Mouse (Mus musculus): ENCODE measurements around the gene Rap2a. TPM values are rescaled to one million over a fixed set of nuclear protein-coding genes. Genes with fewer than 3 reads are reported as not detected.

Gene Rap2a
- total and polyA plus RNA-seq, 3 experiments: 5.1 to 8.6 TPM; not detected in 1

GRCm38 (mm10) chr14:120499601-120500000 is 21.4 kb downstream of the Rap2a start:
- H3K27ac ChIP-seq (ENCODE audit: control insufficient read depth, low read depth, low read length): no peak overlapping the region
- H3K9me3 ChIP-seq (replicated peaks; ENCODE audit: insufficient read depth, low read length): no peaks in the 10 kb centered on the region
- TF ChIP-seq ETS1 (IDR thresholded peaks at IDR 0.05; ENCODE audit: low read depth, low read length): no peak
- no peak for TF ChIP-seq CHD1 (IDR thresholded peaks at IDR 0.05; ENCODE audit: low read depth, low read length)
- TF ChIP-seq CHD2 (IDR thresholded peaks at IDR 0.05; ENCODE audit: low read length): no peak
- TF ChIP-seq ZNF384 (IDR thresholded peaks at IDR 0.05; ENCODE audit: low read depth, low read length): no peak
- no peak overlapping the region for H3K9ac ChIP-seq (ENCODE audit: control insufficient read depth, low read depth, low read length, poor library complexity, severe bottlenecking)
- no peaks in the 10 kb centered on the region for H3K36me3 ChIP-seq (ENCODE audit: control insufficient read depth in 1 of 2, insufficient read depth in 2 of 2, low read length in 2 of 2)
- H3K4me1 ChIP-seq (ENCODE audit: control insufficient read depth in 1 of 2, insufficient read depth in 2 of 2, low read length in 2 of 2): no peaks in the 10 kb centered on the region
- H3K27me3 ChIP-seq (ENCODE audit: control insufficient read depth in 1 of 2, insufficient read depth in 2 of 2, low read length in 2 of 2): no peaks in the 10 kb centered on the region
- no peak overlapping the region for H3K4me3 ChIP-seq (ENCODE audit: control insufficient read depth in 1 of 2, insufficient read depth in 1 of 2, low read depth in 2 of 2, low read length in 2 of 2)
- DNase-seq (ENCODE audit: low read depth, low spot score): no peak
- no peaks in the 10 kb centered on the region for H3K79me2 ChIP-seq (ENCODE audit: control insufficient read depth, insufficient read depth, low read length, poor library complexity)

GRCm38 (mm10) chr14:120500021-120500560 is 21.8 kb downstream of the Rap2a start:
- no peaks in the 10 kb centered on the region for H3K36me3 ChIP-seq (ENCODE audit: control insufficient read depth in 1 of 2, insufficient read depth in 2 of 2, low read length in 2 of 2)
- H3K27me3 ChIP-seq (ENCODE audit: control insufficient read depth in 1 of 2, insufficient read depth in 2 of 2, low read length in 2 of 2): no peaks in the 10 kb centered on the region
- H3K27ac ChIP-seq (ENCODE audit: control insufficient read depth, low read depth, low read length): no peak overlapping the region
- no peaks in the 10 kb centered on the region for H3K79me2 ChIP-seq (ENCODE audit: control insufficient read depth, insufficient read depth, low read length, poor library complexity)
- no peaks in the 10 kb centered on the region for H3K4me1 ChIP-seq (ENCODE audit: control insufficient read depth in 1 of 2, insufficient read depth in 2 of 2, low read length in 2 of 2)
- no peak for DNase-seq (ENCODE audit: low read depth, low spot score)
- TF ChIP-seq NRF1 (IDR thresholded peaks at IDR 0.05; ENCODE audit: insufficient read depth, low read depth, low read length, poor library complexity, severe bottlenecking): no peak
- TF ChIP-seq E2F4 (IDR thresholded peaks at IDR 0.05; ENCODE audit: borderline replicate concordance, low read depth, low read length): no peak
- TF ChIP-seq GATA1 (IDR thresholded peaks at IDR 0.05; ENCODE audit: low read depth, low read length): no peak
- TF ChIP-seq NELFE (IDR thresholded peaks at IDR 0.05; ENCODE audit: low read depth, low read length): no peak
- TF ChIP-seq EP300 (IDR thresholded peaks at IDR 0.05; ENCODE audit: low read depth in 1 of 2, low read length in 2 of 2): no peak
- no peak for TF ChIP-seq RAD21 (IDR thresholded peaks at IDR 0.05; ENCODE audit: low read depth, low read length)
- TF ChIP-seq MYC (IDR thresholded peaks at IDR 0.05; ENCODE audit: low read depth, low read length): no peak
- no peak for TF ChIP-seq CHD1 (IDR thresholded peaks at IDR 0.05; ENCODE audit: low read depth, low read length)
- no peak for TF ChIP-seq USF2 (IDR thresholded peaks at IDR 0.05; ENCODE audit: borderline replicate concordance in 1 of 2, insufficient read depth in 1 of 2, low read depth in 1 of 2, low read length in 2 of 2)
- TF ChIP-seq KAT2A (conservative IDR thresholded peaks at IDR 0.05; ENCODE audit: low read depth, low read length): no peak
- no peak for TF ChIP-seq RCOR1 (IDR thresholded peaks at IDR 0.05; ENCODE audit: low read depth, low read length)
- no peak for TF ChIP-seq SMC3 (IDR thresholded peaks at IDR 0.05; ENCODE audit: low read depth, low read length)
- TF ChIP-seq TCF12 (IDR thresholded peaks at IDR 0.05; ENCODE audit: low read depth, low read length): no peak
- TF ChIP-seq JUND (IDR thresholded peaks at IDR 0.05; ENCODE audit: low read depth, low read length): no peak
- no peak for TF ChIP-seq CHD2 (IDR thresholded peaks at IDR 0.05; ENCODE audit: low read length)
- no peak for TF ChIP-seq MAX (IDR thresholded peaks at IDR 0.05; ENCODE audit: low read length)
- TF ChIP-seq MXI1 (IDR thresholded peaks at IDR 0.05; ENCODE audit: low read depth, low read length): no peak
- TF ChIP-seq ZKSCAN1 (IDR thresholded peaks at IDR 0.05; ENCODE audit: low read depth, low read length): no peak
- no peak for TF ChIP-seq HCFC1 (IDR thresholded peaks at IDR 0.05; ENCODE audit: low read depth, low read length)
- H3K9ac ChIP-seq (ENCODE audit: control insufficient read depth, low read depth, low read length, poor library complexity, severe bottlenecking): no peak overlapping the region
- no peaks in the 10 kb centered on the region for H3K9me3 ChIP-seq (replicated peaks; ENCODE audit: insufficient read depth, low read length)
- H3K4me3 ChIP-seq (ENCODE audit: control insufficient read depth in 1 of 2, insufficient read depth in 1 of 2, low read depth in 2 of 2, low read length in 2 of 2): no peak overlapping the region

Measured in MEL (cell line).